9 mouse cellular contexts compared by ENCODE assay signal in genomic region chr3:97879222-97879621, GRCm38 (mm10). TPM values are rescaled to one million over a fixed set of nuclear protein-coding genes. Genes with fewer than 3 reads are reported as not detected.
DNase-seq lines count a peak whose midpoint lies in the region; ATAC-seq lines count a peak whose summit lies in the region.
"Had no signal": no experiment of that assay in that cellular context is flagged by ENCODE, and none has a peak within 500 bp of the region (broad histone marks: within the 10 kb centered on the region; RNA-seq: fewer than 3 reads in every experiment).

No protein-coding gene starts in this region.

- no peak overlapping the region for H3K27ac ChIP-seq in forebrain, embryonic 10.5 days
- no peak overlapping the region for H3K27ac ChIP-seq in forebrain, embryonic 12.5 days

- H3K9ac ChIP-seq in forebrain, embryonic 12.5 days, result no peak overlapping the region

- peaks cover 13% of the 10 kb centered on the region for H3K4me1 ChIP-seq in forebrain, embryonic 10.5 days
- no peaks in the 10 kb centered on the region for H3K4me1 ChIP-seq in forebrain, embryonic 12.5 days

- WGBS in forebrain, embryonic 10.5 days, result 18% methylated on average over 5 of the region's 5 CpGs
- WGBS in forebrain, embryonic 12.5 days, result 17% methylated on average over 5 of the region's 5 CpGs

- DNase-seq in forebrain, embryonic 10.5 days (ENCODE audit: extremely low spot score, low spot score), result peak; percentile 75
- peak; percentile 74 for DNase-seq in R1 (ENCODE audit: low read depth, low spot score)
- DNase-seq in cerebellum, postnatal 25 days, result peak; percentile 63 to 77
- peak; percentile 16 to 66 for DNase-seq in heart, adult 9 months (ENCODE audit: low spot score in 2 of 2)
- DNase-seq in left cerebral cortex, adult 11 months (ENCODE audit: low spot score), result peak; percentile 51
- peak; percentile 76 for DNase-seq in mesoderm, embryonic 11.5 days (ENCODE audit: low read depth, low spot score)
- DNase-seq in spleen, postnatal 36 days (ENCODE audit: low spot score in 2 of 2), result peak; percentile 45 to 58

- H3K4me3 ChIP-seq in forebrain, embryonic 10.5 days, result no peak overlapping the region
- no peak overlapping the region for H3K4me3 ChIP-seq in forebrain, embryonic 12.5 days (replicated peaks)

- H3K27me3 ChIP-seq in forebrain, embryonic 10.5 days (ENCODE audit: poor library complexity, severe bottlenecking), result no peaks in the 10 kb centered on the region
- no peaks in the 10 kb centered on the region for H3K27me3 ChIP-seq in forebrain, embryonic 12.5 days

- no peaks in the 10 kb centered on the region for H3K36me3 ChIP-seq in forebrain, embryonic 10.5 days (replicated peaks)
- H3K36me3 ChIP-seq in forebrain, embryonic 12.5 days (replicated peaks), result no peaks in the 10 kb centered on the region
- H3K36me3 ChIP-seq: G1E had no signal

- no peak overlapping the region for H3K4me2 ChIP-seq in forebrain, embryonic 12.5 days

- no peak for ATAC-seq in forebrain, embryonic 12.5 days (ENCODE audit: low FRiP score)

- H3K9me3 ChIP-seq in forebrain, embryonic 10.5 days, result no peaks in the 10 kb centered on the region
- H3K9me3 ChIP-seq in forebrain, embryonic 12.5 days, result no peaks in the 10 kb centered on the region
- H3K9me3 ChIP-seq: G1E had no signal

RNA-seq across cellular contexts. Expression of gene Pde4dip, which starts 9.3 kb away (rescaled TPM):
- 18.5 and 18.7 TPM in 2 replicates for polyA plus RNA-seq in forebrain, embryonic 10.5 days (2016; fragmentation: Nextera tagmentation; extraction: Ambion mirVana)
- polyA plus RNA-seq in forebrain, embryonic 12.5 days (2016; fragmentation: Nextera tagmentation; extraction: Ambion mirVana), result 35.7 and 39.3 TPM in 2 replicates

RNA-seq across cellular contexts. Expression of gene Sec22b, which starts 21.8 kb away (rescaled TPM):
- 114 TPM in 2 replicates for polyA plus RNA-seq in forebrain, embryonic 10.5 days (2016; fragmentation: Nextera tagmentation; extraction: Ambion mirVana)
- 104 and 107 TPM in 2 replicates for polyA plus RNA-seq in forebrain, embryonic 12.5 days (2016; fragmentation: Nextera tagmentation; extraction: Ambion mirVana)
